Mouse (Mus musculus): ENCODE measurements around the gene Npepl1. TPM values are rescaled to one million over a fixed set of nuclear protein-coding genes. Genes with fewer than 3 reads are reported as not detected.
A peak's percentile ranks its signal among the peaks of the same experiment; 100 is the strongest.

Npepl1 gene
- polyA plus RNA-seq (2012; rRNA removed): 71.8 and 85.7 TPM in 2 replicates

GRCm38 (mm10) chr2:174109991-174110782 is at the start of gene Npepl1:
Npepl1 (plus strand) TSS chr2:174110349.
- no peak for DNase-seq (ENCODE audit: low read depth)

- no peak for DNase-seq (ENCODE audit: low read depth)
Measured at GRCm38 (mm10) chr2:174061219-174061618, 48.9 kb upstream of the Npepl1 start.

- no peak for DNase-seq (ENCODE audit: low read depth)
Measured at GRCm38 (mm10) chr2:174063074-174063473, 47.1 kb upstream of the Npepl1 start.

- DNase-seq (ENCODE audit: low read depth): no peak
Measured at GRCm38 (mm10) chr2:174063527-174064211, 46.5 kb upstream of the Npepl1 start.

GRCm38 (mm10) chr2:174067793-174068419 is 42.2 kb upstream of the Npepl1 start:
- DNase-seq (ENCODE audit: low read depth): no peak

GRCm38 (mm10) chr2:174069532-174070049 is 40.6 kb upstream of the Npepl1 start:
- DNase-seq (ENCODE audit: low read depth): no peak

- DNase-seq (ENCODE audit: low read depth): no peak
Measured at GRCm38 (mm10) chr2:174071406-174071805, 38.7 kb upstream of the Npepl1 start.

GRCm38 (mm10) chr2:174073156-174073790 is 36.9 kb upstream of the Npepl1 start:
- DNase-seq (ENCODE audit: low read depth): peak; percentile 37

GRCm38 (mm10) chr2:174074621-174075020 is 35.5 kb upstream of the Npepl1 start:
- no peak for DNase-seq (ENCODE audit: low read depth)

- DNase-seq (ENCODE audit: low read depth): no peak
Measured at GRCm38 (mm10) chr2:174075072-174075570, 35.0 kb upstream of the Npepl1 start.

- DNase-seq (ENCODE audit: low read depth): peak; percentile 55
Measured at GRCm38 (mm10) chr2:174075673-174076432, 34.3 kb upstream of the Npepl1 start, which contains the start of gene Stx16. Stx16 (plus strand) TSS chr2:174076308.

GRCm38 (mm10) chr2:174076433-174076824 is 33.7 kb upstream of the Npepl1 start:
- no peak for DNase-seq (ENCODE audit: low read depth)

GRCm38 (mm10) chr2:174077004-174077695 is 33.0 kb upstream of the Npepl1 start:
- DNase-seq (ENCODE audit: low read depth): no peak

- no peak for DNase-seq (ENCODE audit: low read depth)
Measured at GRCm38 (mm10) chr2:174077776-174078338, 32.3 kb upstream of the Npepl1 start.

GRCm38 (mm10) chr2:174081833-174082232 is 28.3 kb upstream of the Npepl1 start:
- no peak for DNase-seq (ENCODE audit: low read depth)

- DNase-seq (ENCODE audit: low read depth): no peak
Measured at GRCm38 (mm10) chr2:174082380-174082918, 27.7 kb upstream of the Npepl1 start.

- no peak for DNase-seq (ENCODE audit: low read depth)
Measured at GRCm38 (mm10) chr2:174095086-174095485, 15.1 kb upstream of the Npepl1 start.

GRCm38 (mm10) chr2:174102399-174102798 is 7.8 kb upstream of the Npepl1 start:
- no peak for DNase-seq (ENCODE audit: low read depth)

GRCm38 (mm10) chr2:174103527-174103926 is 6.6 kb upstream of the Npepl1 start:
- DNase-seq (ENCODE audit: low read depth): no peak

- no peak for DNase-seq (ENCODE audit: low read depth)
Measured at GRCm38 (mm10) chr2:174107375-174107774, 2.8 kb upstream of the Npepl1 start.

All from gonadal fat pad, adult 2 months (tissue).